Mouse (Mus musculus) liver, postnatal 0 days (tissue): ENCODE results near the gene Cit. TPM values are rescaled to one million over a fixed set of nuclear protein-coding genes. Genes with fewer than 3 reads are reported as not detected.

ENCODE experiments used
- ATAC-seq: fragments of 200-750 bp; cut with Nextera tagmentation; 2 replicates; pipeline ENCODE4 v1.8.0; 2017; ENCODE audit warnings: mild to moderate bottlenecking, moderate library complexity
- DNase-seq: peaks from one replicate; pipeline ENCODE4 v3.0.0-alpha.2; 2016
- H3K27ac ChIP-seq: fragments of 300-500 bp; sonication (generic); 2 replicates; pipeline ENCODE4 v1.5.1; 2014; ENCODE audit warnings: antibody characterized with exemption, moderate library complexity, mild to moderate bottlenecking, low read depth
- H3K27me3 ChIP-seq: fragments of 300-500 bp; sonication (generic); 2 replicates; pipeline ENCODE4 v1.6.1; 2014; ENCODE audit warnings: low read length, control low read depth, mixed read lengths; ENCODE audit not compliant: insufficient read depth
- H3K36me3 ChIP-seq: fragments of 300-500 bp; sonication (generic); replicated peaks from 2 replicates; pipeline ENCODE4 v1.6.1; 2014; ENCODE audit warnings: mild to moderate bottlenecking, control low read depth, low read length, moderate library complexity, mixed read lengths; ENCODE audit not compliant: insufficient read depth
- H3K4me1 ChIP-seq: fragments of 300-500 bp; sonication (generic); 2 replicates; pipeline ENCODE4 v1.6.1; 2014; ENCODE audit warnings: antibody characterized with exemption, mild to moderate bottlenecking, control low read depth; ENCODE audit not compliant: insufficient read depth
- H3K4me2 ChIP-seq: fragments of 300-500 bp; sonication (generic); 2 replicates; pipeline ENCODE4 v1.6.1; 2014; ENCODE audit warnings: low read depth, mild to moderate bottlenecking, low read length, moderate library complexity, mixed read lengths
- H3K4me3 ChIP-seq: fragments of 300-500 bp; sonication (generic); 2 replicates; pipeline ENCODE4 v1.5.1; 2014; ENCODE audit warnings: low read depth, low read length
- H3K9ac ChIP-seq: fragments of 300-500 bp; sonication (generic); replicated peaks from 2 replicates; pipeline ENCODE4 v1.6.1; 2014; ENCODE audit warnings: mild to moderate bottlenecking, moderate library complexity
- H3K9me3 ChIP-seq: fragments of 300-500 bp; sonication (generic); 2 replicates; pipeline ENCODE4 v1.6.1; 2016; ENCODE audit warnings: mild to moderate bottlenecking, control low read depth, low read length, mixed read lengths
- CTCF ChIP-seq: sonication (generic); IDR thresholded peaks from 2 replicates; pipeline ENCODE4 v1.5.1; 2016; ENCODE audit warnings: antibody characterized with exemption, low read depth
- EP300 ChIP-seq: IDR thresholded peaks from 2 replicates; pipeline ENCODE4 v1.6.1; 2016; ENCODE audit warnings: antibody characterized with exemption, low read depth, mild to moderate bottlenecking
- WGBS: fragments of 180-500 bp; shearing (Covaris S2); extraction: QIAGEN DNeasy Blood & Tissue Kit; methylation state at CpG from one replicate; pipeline ENCODE4 v1.1.7; 2014; ENCODE audit not compliant: insufficient replicate concordance; 5-methylcytosine and 5-hydroxymethylcytosine counted together
- polyA plus RNA-seq: library from polyadenylated mRNA; unstranded; fragments of >200 nt; fragmentation: Nextera tagmentation; extraction: Ambion mirVana; gene quantifications from 2 replicates; pipeline ENCODE4 v1.2.1, GENCODE M21; 2015

The Cit gene
- polyA plus RNA-seq, 1 experiment from 2014 or later, result 11.5 TPM

DNA sequence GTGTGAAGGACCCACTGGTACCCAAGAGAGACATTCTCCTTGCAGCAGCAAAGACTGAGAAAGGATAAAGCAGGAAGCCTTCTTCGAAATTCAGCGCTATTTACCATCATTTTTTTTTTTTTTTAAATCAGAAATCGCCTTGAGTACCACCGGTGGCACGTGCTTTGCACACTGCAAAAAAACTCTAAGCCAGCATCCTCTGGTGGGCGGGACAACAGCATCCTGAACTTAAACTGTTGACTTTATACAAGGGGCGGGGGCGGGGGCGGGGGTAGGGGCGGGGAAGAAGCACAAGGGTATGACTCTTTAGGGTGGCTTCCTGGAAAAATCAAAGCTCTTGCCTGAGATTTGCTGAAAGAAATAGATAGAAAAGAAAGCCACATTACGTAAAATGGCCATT is 194.6 kb downstream of the Cit start:
- Histone ChIP-seq H3K9me3 (no peaks in the 10 kb centered on the region), H3K36me3 (no peaks in the 10 kb centered on the region), H3K9ac (no peak overlapping the region), H3K27ac (no peak overlapping the region), H3K4me2 (no peak overlapping the region), H3K27me3 (0 out of 2 replicates have a peak, but pooled peaks cover 6% of the 10 kb centered on the region), H3K4me3 (no peak overlapping the region), H3K4me1 (no peaks in the 10 kb centered on the region)
- ATAC-seq (no peak), DNase-seq (no peak)
- WGBS, result 23% methylated on average over 11 of the region's 11 CpGs
- TF ChIP-seq CTCF, result no peak
- TF ChIP-seq EP300, result no peak

DNA sequence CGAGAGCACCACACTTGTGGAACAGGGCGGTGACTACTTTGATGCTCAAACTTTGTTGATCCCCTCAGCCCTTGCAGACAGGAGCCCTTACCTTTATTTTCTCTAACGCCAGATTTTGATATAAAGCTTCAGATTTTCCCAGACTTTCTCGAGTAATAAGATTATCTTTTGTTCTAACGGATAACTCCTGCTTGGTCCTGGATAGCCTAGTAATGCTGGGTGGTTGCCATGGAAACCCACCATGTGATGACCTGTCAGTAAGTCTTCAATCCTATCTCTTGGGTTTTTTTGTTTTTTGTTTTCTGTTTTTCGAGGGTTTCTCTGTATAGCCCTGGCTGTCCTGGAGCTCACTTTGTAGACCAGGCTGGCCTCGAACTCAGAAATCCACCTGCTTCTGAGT is 197.2 kb downstream of the Cit start:
- WGBS, result 66% methylated on average over 7 of the region's 7 CpGs
- no peaks in the 10 kb centered on the region for H3K9me3 ChIP-seq
- H3K27me3 ChIP-seq, result 0 out of 2 replicates have a peak, but pooled peaks cover 6% of the 10 kb centered on the region
- H3K4me2 ChIP-seq, result no peak overlapping the region
- H3K9ac ChIP-seq, result no peak overlapping the region
- ATAC-seq, result no peak
- no peak overlapping the region for H3K27ac ChIP-seq
- no peak overlapping the region for H3K4me3 ChIP-seq
- no peaks in the 10 kb centered on the region for H3K36me3 ChIP-seq
- TF ChIP-seq CTCF (no peak), EP300 (no peak)
- H3K4me1 ChIP-seq, result no peaks in the 10 kb centered on the region
- no peak for DNase-seq

DNA sequence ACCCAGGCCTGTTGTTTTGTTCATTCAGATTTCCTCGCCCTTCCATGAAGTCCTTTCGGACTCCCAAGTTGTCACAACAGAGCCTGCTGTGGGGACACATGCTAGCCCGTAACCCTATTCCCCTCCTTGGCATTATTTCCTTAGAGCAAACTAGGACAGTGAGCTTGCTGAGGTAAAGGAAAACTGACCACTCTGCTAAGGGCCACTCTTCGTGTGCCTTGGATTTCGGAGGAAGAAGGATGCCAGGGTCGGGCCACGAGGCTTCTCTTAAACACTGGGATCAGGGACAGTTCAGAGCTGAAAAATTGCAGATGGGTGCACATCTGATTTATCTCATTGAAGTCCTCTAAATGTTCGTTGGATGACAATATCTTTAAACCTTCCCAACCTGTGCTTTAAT is 200.5 kb downstream of the Cit start:
- ATAC-seq (no peak), DNase-seq (no peak)
- 78% methylated on average over 8 of the region's 8 CpGs for WGBS
- Histone ChIP-seq H3K9me3 (no peaks in the 10 kb centered on the region), H3K4me3 (no peak overlapping the region), H3K27me3 (0 out of 2 replicates have a peak, but pooled peaks cover under 1% of the 10 kb centered on the region), H3K36me3 (no peaks in the 10 kb centered on the region), H3K4me2 (no peak overlapping the region), H3K9ac (no peak overlapping the region), H3K4me1 (no peaks in the 10 kb centered on the region), H3K27ac (no peak overlapping the region)
- TF ChIP-seq EP300 (no peak), CTCF (no peak)

DNA sequence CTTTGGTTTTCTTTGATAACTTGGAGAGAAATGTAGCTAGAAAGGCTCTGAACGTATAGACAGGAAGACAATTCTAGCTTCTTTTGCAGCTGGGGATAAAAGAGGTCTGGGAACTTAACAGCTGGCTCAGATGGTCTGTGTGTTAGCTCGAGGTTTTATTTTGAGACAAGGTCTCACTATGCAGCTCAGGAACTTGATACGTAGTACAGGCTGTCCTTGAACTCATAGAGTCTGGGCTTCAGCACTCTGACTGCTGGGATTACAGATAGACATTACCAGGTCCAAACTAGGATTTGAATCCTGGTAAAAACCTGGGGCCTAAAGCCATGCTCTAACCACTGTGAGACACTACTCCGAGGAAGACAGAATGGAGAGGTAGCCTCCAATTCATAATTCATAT is 201.2 kb downstream of the Cit start:
- Histone ChIP-seq H3K36me3 (no peaks in the 10 kb centered on the region), H3K27me3 (no peaks in the 10 kb centered on the region), H3K27ac (no peak overlapping the region), H3K4me1 (no peaks in the 10 kb centered on the region), H3K9ac (no peak overlapping the region), H3K4me3 (no peak overlapping the region), H3K9me3 (no peaks in the 10 kb centered on the region), H3K4me2 (no peak overlapping the region)
- WGBS, result 65% methylated on average over 4 of the region's 4 CpGs
- DNase-seq, result no peak
- TF ChIP-seq CTCF, result no peak
- no peak for TF ChIP-seq EP300
- no peak for ATAC-seq

DNA sequence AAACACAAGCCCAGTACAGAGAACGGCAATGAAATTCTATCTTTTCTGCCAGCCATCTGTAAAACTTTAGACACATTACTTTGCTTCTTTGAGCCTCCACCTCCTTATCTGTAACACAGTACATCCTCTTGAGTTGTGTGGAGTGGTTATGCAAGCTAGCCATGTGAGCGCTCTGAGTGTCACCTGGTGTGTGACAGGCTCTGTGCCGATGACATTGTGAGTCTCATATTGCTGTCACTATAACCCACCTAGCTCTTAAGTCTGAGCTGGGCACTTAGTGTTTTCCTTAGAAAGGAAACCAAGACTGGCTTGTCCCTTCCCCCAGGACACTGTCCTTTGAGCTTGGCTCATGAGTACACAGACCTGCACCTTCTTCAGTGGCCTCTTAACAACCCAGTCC is 203.2 kb downstream of the Cit start:
- no peaks in the 10 kb centered on the region for H3K36me3 ChIP-seq
- H3K4me3 ChIP-seq, result no peak overlapping the region
- no peaks in the 10 kb centered on the region for H3K4me1 ChIP-seq
- no peak overlapping the region for H3K4me2 ChIP-seq
- ATAC-seq, result no peak
- H3K27me3 ChIP-seq, result no peaks in the 10 kb centered on the region
- no peak overlapping the region for H3K9ac ChIP-seq
- no peaks in the 10 kb centered on the region for H3K9me3 ChIP-seq
- TF ChIP-seq EP300, result no peak
- no peak for TF ChIP-seq CTCF
- no peak overlapping the region for H3K27ac ChIP-seq
- WGBS, result 59% methylated on average over 3 of the region's 3 CpGs
- no peak for DNase-seq

DNA sequence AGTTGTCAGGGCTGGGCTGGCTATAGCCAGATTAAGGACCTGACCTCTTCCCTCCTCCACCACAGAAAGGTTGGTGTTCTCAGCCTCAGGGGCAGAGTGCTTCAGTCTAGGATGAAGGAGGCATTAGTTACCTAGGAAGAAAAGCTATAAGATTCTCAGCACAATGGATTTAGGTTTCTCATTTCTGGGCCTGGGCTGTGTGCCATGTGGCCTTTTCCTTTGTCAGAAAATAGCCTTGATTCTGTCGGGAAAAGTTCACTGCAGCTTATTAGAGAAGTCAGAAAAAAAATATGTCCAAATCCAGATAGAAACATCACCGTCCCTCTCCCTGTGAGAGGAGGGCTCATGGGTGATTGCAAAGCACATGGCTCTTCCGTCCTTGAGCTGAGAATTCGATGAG is 204.7 kb downstream of the Cit start:
- Histone ChIP-seq H3K9me3 (no peaks in the 10 kb centered on the region), H3K4me1 (no peaks in the 10 kb centered on the region), H3K4me3 (no peak overlapping the region), H3K9ac (no peak overlapping the region), H3K27ac (no peak overlapping the region), H3K27me3 (no peaks in the 10 kb centered on the region), H3K4me2 (no peak overlapping the region), H3K36me3 (no peaks in the 10 kb centered on the region)
- DNase-seq, result no peak
- TF ChIP-seq EP300 (no peak), CTCF (no peak)
- no peak for ATAC-seq
- 67% methylated on average over 4 of the region's 4 CpGs for WGBS

DNA sequence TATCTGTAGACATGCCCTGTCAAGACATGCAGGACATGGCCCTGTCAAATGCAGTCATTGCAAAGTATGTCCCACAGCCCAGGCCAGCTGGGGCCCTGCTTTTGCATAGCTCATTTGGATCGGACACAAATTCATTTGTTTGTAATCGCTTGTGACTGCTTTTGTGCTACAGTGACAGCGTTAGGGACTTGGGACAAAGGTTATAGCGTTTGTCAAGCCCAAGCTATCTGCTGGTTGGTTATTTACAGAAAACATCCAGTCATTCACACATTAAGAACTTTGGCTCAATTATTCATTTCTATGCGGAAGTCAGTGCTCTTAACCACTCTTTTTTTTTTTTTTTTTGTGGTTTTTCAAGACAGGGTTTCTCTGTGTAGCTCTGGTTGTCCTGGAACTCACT is 207.1 kb downstream of the Cit start:
- DNase-seq, result no peak
- no peak for ATAC-seq
- Histone ChIP-seq H3K36me3 (no peaks in the 10 kb centered on the region), H3K27ac (no peak overlapping the region), H3K27me3 (no peaks in the 10 kb centered on the region), H3K4me1 (no peaks in the 10 kb centered on the region), H3K4me2 (no peak overlapping the region), H3K4me3 (no peak overlapping the region), H3K9me3 (no peaks in the 10 kb centered on the region), H3K9ac (no peak overlapping the region)
- WGBS, result 61% methylated on average over 5 of the region's 5 CpGs
- TF ChIP-seq CTCF (no peak), EP300 (no peak)
